Mouse (Mus musculus): Measurements from ENCODE around the gene Slc29a4. TPM values are rescaled to one million over a fixed set of nuclear protein-coding genes. Genes with fewer than 3 reads are reported as not detected.

Gene Slc29a4
- polyA plus RNA-seq (2015; fragmentation: Nextera tagmentation; extraction: Ambion mirVana) = 3.9 and 5.4 TPM in 2 replicates

DNA sequence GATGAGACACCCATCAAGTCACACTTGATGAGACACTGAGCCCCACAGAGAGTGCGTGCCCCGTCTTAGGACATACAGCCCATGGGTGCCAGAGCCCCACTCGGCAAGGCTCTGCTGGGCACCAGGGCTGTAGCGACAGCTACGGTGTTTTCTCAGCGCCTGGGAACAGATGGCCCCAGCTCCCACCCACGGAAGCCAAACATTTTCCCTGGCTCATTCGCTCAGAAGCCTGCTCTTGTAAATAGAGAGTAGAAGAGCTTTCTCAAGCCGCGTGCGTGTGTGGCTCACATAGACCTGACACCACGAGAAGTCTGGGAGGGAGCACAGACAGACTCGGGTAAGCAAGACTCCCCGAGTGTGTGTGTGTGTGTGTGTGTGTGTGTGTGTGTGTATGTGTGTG is at the start of gene Slc29a4:
Slc29a4 (plus strand) TSS at position 265 of the 400 bp plus-strand sequence.
- ATAC-seq (ENCODE audit: insufficient number of reproducible peaks, low FRiP score, low TSS enrichment, low read depth) = no peak
- Histone ChIP-seq H3K36me3 (no peaks in the 10 kb centered on the region), H3K9me3 (no peaks in the 10 kb centered on the region), H3K4me1 (no peaks in the 10 kb centered on the region), H3K4me3 (no peak within 1 kb of the TSS), H3K27me3 (peaks cover 3% of the 10 kb centered on the region; the same call in 1 of the 2 replicates), H3K9ac (no peak within 1 kb of the TSS), H3K27ac (no peak within 1 kb of the TSS), H3K4me2 (no peak within 1 kb of the TSS)
- 46% methylated on average over 14 of the region's 14 CpGs for WGBS

DNA sequence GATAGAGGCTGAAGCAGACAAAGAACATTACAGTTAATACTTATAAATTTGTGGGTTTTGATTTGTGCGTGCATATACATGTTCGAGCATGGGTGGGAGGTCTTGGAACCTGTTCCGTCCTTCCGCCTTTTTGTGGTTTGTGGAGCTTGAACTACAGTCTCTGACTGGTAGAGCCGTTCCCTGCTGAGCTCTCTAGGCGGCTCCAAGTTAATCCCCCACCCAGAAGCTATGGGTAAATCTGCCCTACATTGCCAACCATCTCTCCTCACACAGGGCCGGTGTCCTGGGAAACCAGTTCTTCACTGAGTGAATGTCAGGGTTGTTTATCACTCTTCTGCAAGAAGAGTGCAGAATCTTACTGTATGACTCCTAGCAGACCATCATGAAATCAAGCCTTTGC is 44.1 kb upstream of the Slc29a4 start:
- Histone ChIP-seq H3K4me3 (no peak overlapping the region), H3K4me2 (no peak overlapping the region), H3K36me3 (peaks cover 15% of the 10 kb centered on the region), H3K4me1 (peaks cover 9% of the 10 kb centered on the region), H3K27me3 (no peaks in the 10 kb centered on the region), H3K9ac (no peak overlapping the region), H3K9me3 (no peaks in the 10 kb centered on the region), H3K27ac (no peak overlapping the region)
- 70% methylated on average over 7 of the region's 7 CpGs for WGBS
- ATAC-seq (ENCODE audit: insufficient number of reproducible peaks, low FRiP score, low TSS enrichment, low read depth) = no peak

DNA sequence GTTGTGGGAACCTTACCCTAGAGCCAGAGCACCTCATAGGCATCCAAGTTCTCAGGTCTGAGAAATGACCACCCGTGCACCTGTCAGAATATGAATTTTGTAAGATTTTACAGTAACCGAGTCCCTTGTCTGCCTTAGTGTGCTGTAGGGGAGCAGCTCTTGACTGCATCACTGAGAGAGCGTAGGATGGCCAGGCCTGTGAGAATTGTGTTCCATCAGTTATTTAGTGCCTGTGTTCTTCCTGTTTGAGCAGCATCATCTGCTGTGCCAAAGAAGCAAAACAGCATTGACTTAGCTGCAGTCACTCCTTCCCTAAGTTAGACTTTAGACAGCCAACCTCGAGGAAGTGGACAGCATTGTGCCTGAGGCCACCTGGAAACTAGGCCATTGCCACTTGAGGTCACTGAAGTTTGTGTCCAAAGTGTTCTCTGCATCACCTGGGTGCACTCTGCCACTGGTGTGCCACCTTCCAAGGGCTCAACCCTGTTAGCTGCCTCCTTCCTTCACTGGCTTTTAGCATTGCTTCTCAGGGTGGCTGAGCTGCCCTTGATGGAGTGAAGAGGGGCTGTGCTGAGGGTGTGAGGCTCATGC is 42.8 kb upstream of the Slc29a4 start:
- Histone ChIP-seq H3K4me3 (no peak overlapping the region), H3K27ac (no peak overlapping the region; the same call in 1 of the 2 replicates), H3K9ac (no peak overlapping the region), H3K36me3 (peaks cover 7% of the 10 kb centered on the region), H3K9me3 (no peaks in the 10 kb centered on the region), H3K27me3 (no peaks in the 10 kb centered on the region), H3K4me2 (no peak overlapping the region), H3K4me1 (peaks cover 9% of the 10 kb centered on the region)
- no peak for ATAC-seq (ENCODE audit: insufficient number of reproducible peaks, low FRiP score, low TSS enrichment, low read depth)
- 84% methylated on average over 4 of the region's 4 CpGs for WGBS

DNA sequence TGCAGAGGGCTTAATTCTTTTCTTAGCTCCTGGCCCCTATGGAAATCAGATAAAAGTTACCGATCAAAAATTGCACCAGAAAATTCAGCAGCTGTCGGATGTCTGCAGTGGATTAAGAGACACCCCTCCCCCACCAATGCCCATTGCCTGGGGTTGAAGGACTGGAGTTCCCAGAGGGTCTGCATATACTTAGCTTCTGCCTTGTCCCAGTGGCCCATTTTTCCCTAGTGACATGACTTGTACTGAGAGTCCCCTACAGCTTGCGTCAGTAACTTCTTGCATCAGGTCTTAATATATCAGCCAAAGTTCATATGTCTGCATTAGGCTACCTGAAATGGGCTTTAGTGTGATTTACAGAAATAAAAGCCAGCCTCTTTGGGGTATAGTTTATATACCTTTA is 41.9 kb upstream of the Slc29a4 start:
- Histone ChIP-seq H3K36me3 (no peaks in the 10 kb centered on the region), H3K4me2 (no peak overlapping the region), H3K27me3 (no peaks in the 10 kb centered on the region), H3K27ac (no peak overlapping the region), H3K9me3 (no peaks in the 10 kb centered on the region), H3K4me3 (no peak overlapping the region), H3K4me1 (peaks cover 9% of the 10 kb centered on the region), H3K9ac (no peak overlapping the region)
- no peak for ATAC-seq (ENCODE audit: insufficient number of reproducible peaks, low FRiP score, low TSS enrichment, low read depth)
- WGBS = 46% methylated on average over 3 of the region's 3 CpGs

DNA sequence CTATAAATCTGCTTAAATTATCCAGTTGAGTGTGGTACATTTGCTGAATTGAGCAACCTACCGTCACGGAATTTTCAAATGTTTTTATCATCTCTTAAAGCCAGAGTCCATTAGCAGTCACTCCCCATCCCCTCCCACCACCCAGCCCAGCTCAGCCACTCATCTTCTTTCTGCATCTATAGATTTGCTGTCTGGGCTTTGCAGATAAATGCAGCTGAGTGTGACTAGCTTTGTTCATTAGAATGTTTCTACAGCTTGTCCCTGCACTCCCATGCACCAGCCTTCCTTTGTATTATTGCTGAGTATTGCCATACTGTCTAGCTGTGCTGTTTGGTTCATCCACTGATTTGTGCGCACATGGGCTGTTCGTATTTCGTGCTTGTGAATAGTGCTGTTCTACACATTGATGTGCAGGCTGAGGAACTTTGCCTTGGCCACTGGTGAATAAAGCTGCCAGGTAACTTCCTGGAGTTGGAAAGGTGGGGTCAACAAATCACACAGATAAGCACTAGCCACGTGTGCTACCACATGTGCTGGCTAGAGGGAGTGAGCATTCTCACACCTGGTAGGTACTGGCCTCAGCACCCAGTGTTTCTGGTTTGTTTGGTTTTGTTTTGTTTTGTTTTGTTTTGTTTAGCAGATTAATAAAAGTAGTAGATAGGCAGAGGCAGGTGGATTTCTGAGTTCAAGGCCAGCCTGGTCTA is 41.4 kb upstream of the Slc29a4 start:
- no peak overlapping the region for H3K4me3 ChIP-seq
- no peaks in the 10 kb centered on the region for H3K9me3 ChIP-seq
- ATAC-seq (ENCODE audit: insufficient number of reproducible peaks, low FRiP score, low TSS enrichment, low read depth) = no peak
- H3K4me1 ChIP-seq = peaks cover 9% of the 10 kb centered on the region
- H3K36me3 ChIP-seq = peaks cover 3% of the 10 kb centered on the region
- WGBS = 62% methylated on average over 6 of the region's 6 CpGs
- no peak overlapping the region for H3K4me2 ChIP-seq
- no peak overlapping the region for H3K27ac ChIP-seq
- H3K9ac ChIP-seq = no peak overlapping the region
- no peaks in the 10 kb centered on the region for H3K27me3 ChIP-seq

DNA sequence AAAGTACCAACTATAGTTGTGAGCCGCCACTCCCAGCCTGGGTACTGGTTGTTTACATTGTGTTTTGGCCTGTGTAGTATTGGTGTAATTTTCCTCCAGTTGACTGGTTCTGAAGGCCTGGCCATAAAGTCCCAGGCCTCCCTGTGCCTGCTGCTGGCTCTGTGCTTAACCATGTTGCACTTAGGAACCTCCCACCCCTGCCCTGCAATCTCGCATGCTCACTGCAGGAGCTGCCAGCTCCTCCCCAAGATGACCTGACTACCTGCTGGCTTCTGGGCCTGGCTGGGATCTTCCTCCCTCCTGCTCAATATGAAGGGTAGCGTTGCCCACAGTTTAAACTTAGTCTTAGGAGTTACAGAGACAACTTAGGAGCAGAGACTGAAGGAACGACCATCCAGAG is 40.0 kb upstream of the Slc29a4 start:
- H3K9me3 ChIP-seq = no peaks in the 10 kb centered on the region
- H3K27ac ChIP-seq = no peak overlapping the region
- H3K4me1 ChIP-seq = peaks cover 9% of the 10 kb centered on the region
- H3K4me2 ChIP-seq = no peak overlapping the region
- H3K4me3 ChIP-seq = no peak overlapping the region
- H3K27me3 ChIP-seq = no peaks in the 10 kb centered on the region
- ATAC-seq (ENCODE audit: insufficient number of reproducible peaks, low FRiP score, low TSS enrichment, low read depth) = no peak
- peaks cover 17% of the 10 kb centered on the region for H3K36me3 ChIP-seq
- no peak overlapping the region for H3K9ac ChIP-seq
- 64% methylated on average over 4 of the region's 4 CpGs for WGBS

DNA sequence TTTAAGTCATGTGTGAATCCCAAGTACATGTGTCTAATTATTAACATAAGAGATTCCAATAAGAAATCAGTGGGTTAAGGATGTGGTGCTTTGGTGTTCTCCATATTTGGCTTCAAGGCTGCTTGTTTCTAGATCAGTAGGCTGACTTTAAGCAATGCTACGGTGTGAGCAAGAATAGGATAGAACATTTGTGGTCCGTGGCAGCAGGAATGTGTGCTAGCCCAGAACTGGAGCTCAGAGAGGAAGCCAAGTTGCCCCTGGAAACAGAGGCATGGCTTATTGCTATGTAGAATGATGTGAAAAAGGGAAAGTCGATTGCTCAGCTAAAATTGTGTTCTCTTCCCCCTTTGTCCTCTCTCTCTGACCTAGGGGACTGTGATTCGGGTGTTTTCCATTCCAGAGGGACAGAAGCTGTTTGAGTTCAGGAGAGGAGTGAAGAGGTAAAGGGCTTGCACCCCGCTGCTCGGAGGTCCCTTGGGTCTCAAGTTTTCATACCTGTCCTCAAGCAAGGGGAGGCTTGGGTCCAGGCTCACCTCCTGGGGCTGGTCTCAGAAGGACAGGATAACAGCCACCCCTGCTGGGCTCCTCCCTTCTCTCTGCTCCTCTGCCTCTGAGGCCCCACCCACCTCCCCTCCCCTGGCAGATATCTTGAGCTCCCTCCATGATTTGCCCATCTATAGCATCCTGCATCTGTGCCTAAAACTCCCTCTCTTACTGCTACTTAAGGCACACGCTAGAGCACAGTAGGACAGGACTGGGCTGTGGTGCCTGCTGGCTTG is 31.5 kb upstream of the Slc29a4 start:
- H3K4me2 ChIP-seq = no peak overlapping the region
- peaks cover 94% of the 10 kb centered on the region for H3K36me3 ChIP-seq
- 86% methylated on average over 7 of the region's 7 CpGs for WGBS
- no peak overlapping the region for H3K9ac ChIP-seq
- no peak overlapping the region for H3K27ac ChIP-seq
- H3K9me3 ChIP-seq = no peaks in the 10 kb centered on the region
- no peak overlapping the region for H3K4me3 ChIP-seq
- H3K4me1 ChIP-seq = no peaks in the 10 kb centered on the region
- H3K27me3 ChIP-seq = no peaks in the 10 kb centered on the region
- ATAC-seq (ENCODE audit: insufficient number of reproducible peaks, low FRiP score, low TSS enrichment, low read depth) = no peak

DNA sequence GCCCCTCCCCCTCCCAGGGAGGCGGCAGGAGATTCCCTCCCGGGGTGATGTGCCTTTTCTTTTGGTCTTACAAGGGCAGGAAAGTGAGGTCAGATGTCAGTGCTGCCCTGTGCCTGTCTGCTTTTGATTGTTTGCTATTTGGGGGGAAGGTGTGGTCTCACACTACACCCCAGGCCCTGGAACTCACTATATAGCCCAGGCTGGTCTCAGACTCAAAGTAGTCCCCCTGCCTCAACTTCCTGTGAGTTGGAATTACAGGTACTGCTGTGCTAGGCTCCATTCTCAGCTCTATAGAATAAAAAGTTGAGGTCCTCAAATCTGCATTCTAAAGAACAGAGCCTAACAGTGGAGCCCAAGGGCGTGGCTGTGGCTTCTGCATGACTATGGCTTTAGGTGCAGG is 24.4 kb upstream of the Slc29a4 start:
- ATAC-seq (ENCODE audit: insufficient number of reproducible peaks, low FRiP score, low TSS enrichment, low read depth) = no peak
- 53% methylated on average over 3 of the region's 3 CpGs for WGBS
- Histone ChIP-seq H3K4me3 (no peak overlapping the region), H3K9me3 (no peaks in the 10 kb centered on the region), H3K9ac (no peak overlapping the region), H3K4me2 (no peak overlapping the region), H3K4me1 (no peaks in the 10 kb centered on the region), H3K27me3 (no peaks in the 10 kb centered on the region), H3K27ac (no peak overlapping the region), H3K36me3 (peaks cover 73% of the 10 kb centered on the region)

DNA sequence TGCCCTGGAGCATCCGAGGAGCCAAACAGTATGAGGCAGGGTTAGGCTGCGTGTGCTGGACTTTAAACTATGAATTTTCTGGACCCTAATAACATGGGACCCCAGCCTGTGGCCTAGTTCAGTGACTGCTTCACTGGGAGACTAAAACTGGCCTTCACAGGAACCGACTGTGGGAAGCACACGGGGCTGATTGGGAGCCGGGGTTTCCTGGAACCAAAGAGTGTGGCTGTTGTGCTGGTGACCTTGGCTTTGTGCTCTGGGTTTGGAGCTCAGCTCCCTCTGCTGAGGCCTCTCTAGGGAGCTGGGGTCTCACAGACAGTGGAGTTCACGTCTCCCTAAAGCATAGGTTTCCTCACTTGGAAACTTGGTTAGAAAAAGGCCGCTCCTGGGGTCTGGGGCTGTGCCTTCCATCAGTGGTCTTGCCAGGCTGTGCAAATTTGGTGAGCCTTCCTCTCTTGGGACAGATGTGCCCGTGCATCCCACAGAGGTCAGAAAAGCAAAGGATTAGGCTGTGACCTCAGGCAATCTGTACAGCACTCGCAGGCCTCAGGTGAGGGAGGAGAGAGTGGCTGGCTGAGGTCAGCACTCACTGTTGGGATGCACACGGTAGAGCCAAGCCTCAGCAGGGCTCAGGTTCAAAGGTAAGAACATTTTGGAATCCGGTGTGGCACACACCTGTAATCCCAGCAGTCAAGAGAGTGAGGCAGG is 23.6 kb upstream of the Slc29a4 start:
- H3K36me3 ChIP-seq = peaks cover 67% of the 10 kb centered on the region
- H3K27me3 ChIP-seq = no peaks in the 10 kb centered on the region
- no peak overlapping the region for H3K9ac ChIP-seq
- ATAC-seq (ENCODE audit: insufficient number of reproducible peaks, low FRiP score, low TSS enrichment, low read depth) = no peak
- H3K4me3 ChIP-seq = no peak overlapping the region
- WGBS = 85% methylated on average over 11 of the region's 11 CpGs
- no peaks in the 10 kb centered on the region for H3K9me3 ChIP-seq
- no peaks in the 10 kb centered on the region for H3K4me1 ChIP-seq
- no peak overlapping the region for H3K4me2 ChIP-seq
- H3K27ac ChIP-seq = no peak overlapping the region

DNA sequence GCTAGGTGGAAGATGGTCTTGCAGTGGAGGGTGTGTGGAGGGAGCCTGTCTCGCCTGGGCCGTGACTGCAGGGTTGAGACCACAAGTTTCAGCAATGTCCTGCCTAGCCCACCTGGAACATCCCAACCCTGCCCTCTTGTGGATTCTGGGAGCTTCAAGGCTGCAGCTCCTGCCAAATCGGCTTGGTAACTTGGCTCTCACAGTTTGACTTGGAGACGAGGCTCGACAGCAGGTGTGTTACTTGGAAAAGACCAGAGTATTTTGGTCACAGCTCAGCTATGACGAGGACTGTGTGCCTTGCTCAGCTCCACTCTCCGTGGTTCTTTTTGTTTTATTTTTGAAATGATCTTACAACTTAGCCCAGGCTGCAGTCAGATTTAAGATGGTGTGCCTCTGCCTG is 22.6 kb upstream of the Slc29a4 start:
- H3K27ac ChIP-seq = no peak overlapping the region
- H3K27me3 ChIP-seq = no peaks in the 10 kb centered on the region
- H3K4me2 ChIP-seq = no peak overlapping the region
- H3K4me1 ChIP-seq = no peaks in the 10 kb centered on the region
- no peak overlapping the region for H3K9ac ChIP-seq
- no peak overlapping the region for H3K4me3 ChIP-seq
- 63% methylated on average over 7 of the region's 7 CpGs for WGBS
- peaks cover 57% of the 10 kb centered on the region for H3K36me3 ChIP-seq
- H3K9me3 ChIP-seq = no peaks in the 10 kb centered on the region
- ATAC-seq (ENCODE audit: insufficient number of reproducible peaks, low FRiP score, low TSS enrichment, low read depth) = no peak

DNA sequence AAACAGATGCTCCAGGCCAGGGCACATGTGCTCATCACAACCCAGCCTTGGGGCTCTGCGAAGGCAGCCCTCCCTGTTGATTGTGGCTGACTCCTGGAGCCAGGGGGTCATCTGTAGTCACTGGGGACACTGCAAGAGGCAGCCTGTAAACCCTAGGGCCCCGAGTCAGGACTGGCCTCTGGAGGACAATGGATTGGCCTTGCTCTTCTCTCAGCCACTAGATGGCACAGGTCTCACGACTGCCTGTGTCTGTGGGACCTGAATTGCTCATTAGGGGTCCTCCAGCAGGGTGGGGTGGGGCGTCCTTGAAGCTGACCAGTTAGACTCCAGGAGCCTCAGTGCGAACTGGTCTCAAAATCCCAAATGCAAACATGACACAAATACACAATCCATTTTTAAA is 19.2 kb upstream of the Slc29a4 start:
- WGBS = 29% methylated on average over 5 of the region's 5 CpGs
- Histone ChIP-seq H3K36me3 (peaks cover 24% of the 10 kb centered on the region), H3K4me1 (no peaks in the 10 kb centered on the region), H3K4me3 (no peak overlapping the region), H3K27me3 (no peaks in the 10 kb centered on the region), H3K4me2 (no peak overlapping the region), H3K27ac (no peak overlapping the region), H3K9ac (no peak overlapping the region), H3K9me3 (no peaks in the 10 kb centered on the region)
- ATAC-seq (ENCODE audit: insufficient number of reproducible peaks, low FRiP score, low TSS enrichment, low read depth) = no peak

DNA sequence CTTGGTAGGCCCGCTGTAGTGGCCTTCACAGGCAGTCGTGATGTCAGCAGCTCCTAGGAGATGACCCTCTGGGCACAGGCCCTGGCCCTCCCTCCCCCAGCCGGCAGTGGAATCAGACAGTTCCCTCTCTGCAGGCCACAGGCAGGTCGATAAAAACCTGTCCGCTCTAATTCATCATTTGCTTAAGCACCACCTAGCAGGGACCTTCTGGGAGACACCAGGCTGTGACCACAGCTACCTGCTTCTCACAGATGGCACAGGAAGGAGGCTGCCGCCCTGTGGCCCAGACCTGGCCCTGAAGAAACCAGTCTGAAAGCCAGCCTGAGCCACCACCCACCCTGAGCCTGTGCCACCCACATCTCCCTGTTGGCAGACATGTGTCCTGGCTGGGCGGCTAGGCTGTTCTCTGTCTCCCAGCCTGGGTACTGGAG is 14.2 kb upstream of the Slc29a4 start:
- no peak overlapping the region for H3K9ac ChIP-seq
- H3K4me2 ChIP-seq = no peak overlapping the region
- no peaks in the 10 kb centered on the region for H3K9me3 ChIP-seq
- 65% methylated on average over 7 of the region's 7 CpGs for WGBS
- H3K4me3 ChIP-seq = no peak overlapping the region
- no peaks in the 10 kb centered on the region for H3K27me3 ChIP-seq
- no peak for ATAC-seq (ENCODE audit: insufficient number of reproducible peaks, low FRiP score, low TSS enrichment, low read depth)
- H3K36me3 ChIP-seq = no peaks in the 10 kb centered on the region
- no peak overlapping the region for H3K27ac ChIP-seq
- H3K4me1 ChIP-seq = no peaks in the 10 kb centered on the region
